Mouse (Mus musculus): ENCODE measurements around the gene Mrpl1.

Mrpl1 gene

GRCm38 (mm10) chr5:96209459-96209858, at the start of gene Mrpl1:
TSS of gene Mrpl1 (plus strand) at chr5:96209493.
- peak; percentile 45 to 65 for DNase-seq (ENCODE audit: low read depth in 2 of 2, low spot score in 2 of 2)

DNA sequence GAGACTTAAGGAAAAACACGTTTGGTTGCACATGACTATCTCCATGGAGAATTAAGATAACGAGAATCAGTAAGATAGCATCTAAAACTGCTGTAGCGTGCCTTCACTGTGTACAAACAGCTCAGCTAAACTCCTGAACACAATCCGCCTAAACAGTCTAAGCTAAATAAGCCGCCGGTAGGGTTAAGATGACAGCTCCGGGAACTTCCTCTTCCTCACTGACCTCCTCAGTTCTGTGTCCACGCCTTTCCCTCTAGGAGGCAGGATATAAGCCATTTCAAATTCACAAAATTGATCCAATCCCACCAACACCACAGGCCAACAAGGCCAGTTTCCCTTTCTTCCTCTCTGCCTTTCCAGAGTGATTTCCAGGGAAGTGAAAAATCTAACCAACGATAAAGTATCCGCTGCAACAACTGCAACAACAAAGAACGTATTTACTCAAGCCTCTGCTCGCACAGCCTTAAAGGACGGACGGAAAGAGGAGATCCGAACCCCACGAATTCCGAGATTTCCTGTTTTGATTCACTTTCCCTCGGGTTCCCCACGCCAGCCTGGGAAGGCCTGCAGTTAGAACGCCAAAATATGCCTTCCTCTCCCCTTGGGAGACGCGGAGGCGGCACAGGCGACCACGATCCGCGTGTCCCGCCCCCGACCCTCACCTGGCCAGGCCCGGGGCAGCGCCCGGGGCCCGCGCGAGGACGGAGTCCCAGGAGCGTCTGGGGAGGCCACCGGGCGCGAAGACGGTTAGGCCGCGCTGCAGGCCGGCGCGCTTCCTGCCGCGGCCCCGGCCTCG, 48.6 kb upstream of the Mrpl1 start:
- no peak for DNase-seq (ENCODE audit: low read depth in 2 of 2, low spot score in 2 of 2)

DNA sequence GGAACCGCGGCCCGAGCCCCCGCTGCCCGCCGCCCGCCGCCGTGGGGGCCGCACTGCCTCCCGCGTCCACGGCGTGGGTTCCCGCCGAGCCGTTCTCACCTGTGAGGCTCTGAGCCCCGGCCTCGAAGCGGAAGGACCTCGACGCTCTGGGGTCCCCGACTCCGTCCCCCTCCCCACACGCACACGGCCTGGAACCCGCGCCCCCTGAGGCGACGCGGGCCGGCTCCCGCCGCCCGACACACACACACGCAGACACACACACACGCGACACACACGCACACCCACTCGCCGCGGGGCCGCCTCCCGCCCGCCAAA, 48.1 kb upstream of the Mrpl1 start:
- DNase-seq (ENCODE audit: low read depth in 2 of 2, low spot score in 2 of 2), result no peak

- peak; percentile 74 to 75 for DNase-seq (ENCODE audit: low read depth in 2 of 2, low spot score in 2 of 2)
These were observed 47.5 kb upstream of the Mrpl1 start for GRCm38 (mm10) chr5:96161578-96162398.

- peak; percentile 69 for DNase-seq (ENCODE audit: low read depth in 2 of 2, low spot score in 2 of 2)
These were observed 46.6 kb upstream of the Mrpl1 start for GRCm38 (mm10) chr5:96162399-96163331.

DNA sequence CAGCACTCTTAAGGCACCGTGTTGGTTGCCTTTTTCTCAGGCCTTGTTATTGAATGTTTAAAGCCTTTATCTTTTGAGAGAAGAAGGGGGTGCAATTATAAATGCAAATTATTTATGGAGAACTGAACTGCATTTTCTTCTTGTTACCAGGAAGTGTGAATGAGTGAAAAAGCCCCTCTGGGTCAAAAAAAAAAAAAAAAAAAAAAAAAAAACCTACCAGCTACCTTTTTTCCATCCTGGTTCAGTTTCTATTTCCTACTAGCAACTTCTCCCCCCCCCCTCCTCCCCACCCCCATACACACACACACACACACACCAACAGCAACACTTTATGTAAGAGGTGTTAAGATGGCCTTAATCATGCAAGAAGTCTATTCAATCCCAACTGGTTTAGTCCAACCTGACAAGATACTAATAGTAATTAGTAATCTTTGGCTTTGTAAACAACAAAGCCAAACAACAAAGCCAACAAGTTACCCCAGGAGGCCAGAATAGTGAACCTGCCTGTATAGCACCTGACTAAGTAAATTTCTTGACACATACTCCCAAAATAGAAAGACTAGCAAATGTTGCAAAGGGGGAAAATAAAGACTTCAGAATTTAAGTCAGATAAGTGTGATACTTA, 45.8 kb upstream of the Mrpl1 start:
- no peak for DNase-seq (ENCODE audit: low read depth in 2 of 2, low spot score in 2 of 2)

- DNase-seq (ENCODE audit: low read depth in 2 of 2, low spot score in 2 of 2), result peak; percentile 53 to 61
These were observed 45.3 kb upstream of the Mrpl1 start, which contains the start of gene Cnot6l for GRCm38 (mm10) chr5:96164021-96164411. TSS of gene Cnot6l (minus strand) at chr5:96164171.

GRCm38 (mm10) chr5:96166761-96167160, 42.5 kb upstream of the Mrpl1 start:
- DNase-seq (ENCODE audit: low read depth in 2 of 2, low spot score in 2 of 2), result no peak

- no peak for DNase-seq (ENCODE audit: low read depth in 2 of 2, low spot score in 2 of 2)
These were observed 38.9 kb upstream of the Mrpl1 start for GRCm38 (mm10) chr5:96170443-96170842.

DNA sequence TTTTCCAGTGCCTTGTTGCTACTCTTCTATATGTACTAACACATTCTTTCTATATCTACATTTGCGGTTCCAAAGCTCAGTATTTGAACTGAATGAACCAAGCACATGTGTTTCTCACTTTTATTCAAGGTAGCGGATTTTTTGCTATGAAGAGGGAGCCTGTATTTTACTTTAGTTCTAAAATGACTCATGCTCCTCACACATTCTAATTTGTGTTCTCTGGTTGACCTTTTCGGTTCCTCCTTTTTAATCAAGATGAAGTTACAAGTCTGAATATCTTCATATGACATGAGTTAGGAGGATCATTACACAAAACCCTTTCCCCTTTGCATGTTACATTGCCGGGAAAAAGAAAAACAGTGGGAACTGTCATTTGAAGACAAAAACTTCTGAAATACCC, 37.5 kb upstream of the Mrpl1 start:
- DNase-seq (ENCODE audit: low read depth in 2 of 2, low spot score in 2 of 2), result no peak

- peak; percentile 14 to 19 for DNase-seq (ENCODE audit: low read depth in 2 of 2, low spot score in 2 of 2)
These were observed 33.2 kb upstream of the Mrpl1 start for GRCm38 (mm10) chr5:96176121-96176520.

DNA sequence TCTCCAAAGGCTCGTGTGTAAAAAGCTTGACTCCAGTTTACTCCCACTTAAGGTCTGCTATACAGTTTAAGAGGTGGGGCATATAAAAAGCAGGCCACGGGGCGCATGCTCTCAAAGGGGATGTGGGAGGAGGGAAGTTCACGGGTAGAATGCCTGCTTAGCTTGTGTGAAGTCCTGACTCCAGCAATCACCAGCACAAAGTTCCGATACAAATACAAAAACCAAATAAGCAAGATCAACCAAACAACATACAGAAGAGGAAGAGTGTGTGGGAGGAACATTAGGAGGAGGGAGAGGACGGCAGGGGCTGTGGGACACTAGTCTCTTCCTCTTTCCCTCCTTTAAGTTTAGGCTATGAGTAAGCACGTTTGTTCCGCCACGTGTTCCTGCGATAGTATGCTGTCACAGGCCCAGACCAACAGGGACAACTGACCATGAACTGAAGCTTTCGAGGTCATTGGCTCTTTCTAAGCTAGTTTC, 32.4 kb upstream of the Mrpl1 start:
- no peak for DNase-seq (ENCODE audit: low read depth in 2 of 2, low spot score in 2 of 2)

DNA sequence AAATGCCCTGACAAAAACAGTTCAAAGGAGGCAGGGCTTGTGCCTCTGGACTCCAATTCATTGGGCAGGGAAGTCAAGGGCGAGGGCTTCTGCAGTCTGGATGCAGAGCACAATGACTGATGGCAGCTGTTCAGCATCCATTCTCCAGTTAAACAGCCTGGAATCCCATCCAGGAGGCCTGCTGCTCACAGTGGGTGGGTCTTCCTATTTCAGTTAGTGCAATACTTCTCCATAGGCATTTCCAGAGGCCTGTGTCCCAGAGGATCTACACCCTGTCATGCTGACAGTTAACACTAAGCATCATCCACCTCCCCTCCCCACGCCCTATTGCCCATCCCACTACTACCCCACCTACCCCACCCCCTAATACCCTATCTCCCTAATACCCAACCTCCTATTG, 26.1 kb upstream of the Mrpl1 start:
- no peak for DNase-seq (ENCODE audit: low read depth in 2 of 2, low spot score in 2 of 2)

- no peak for DNase-seq (ENCODE audit: low read depth in 2 of 2, low spot score in 2 of 2)
These were observed 25.3 kb upstream of the Mrpl1 start for GRCm38 (mm10) chr5:96183987-96184386.

- no peak for DNase-seq (ENCODE audit: low read depth in 2 of 2, low spot score in 2 of 2)
These were observed 19.5 kb upstream of the Mrpl1 start for GRCm38 (mm10) chr5:96189761-96190160.

DNA sequence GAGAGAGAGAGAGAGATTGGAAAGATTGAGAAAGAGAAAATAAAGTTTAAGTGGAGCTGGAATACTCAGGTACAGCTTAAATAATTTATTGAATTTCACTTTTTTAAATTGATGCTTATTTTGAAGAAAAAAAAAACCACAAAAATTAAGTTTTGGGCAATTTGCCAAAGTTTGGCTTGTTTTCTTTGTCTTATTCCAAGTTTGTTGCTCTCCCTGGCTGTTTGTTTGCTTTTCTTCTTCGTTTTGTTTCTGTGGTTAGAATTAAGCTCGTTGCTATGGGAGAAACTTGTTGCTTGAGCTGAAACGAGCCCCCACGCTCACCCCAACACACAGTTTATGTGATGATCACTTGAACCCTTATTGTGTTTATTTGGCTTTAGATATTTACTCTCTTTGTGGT, 18.0 kb upstream of the Mrpl1 start:
- DNase-seq (ENCODE audit: low read depth in 2 of 2, low spot score in 2 of 2), result no peak

- DNase-seq (ENCODE audit: low read depth in 2 of 2, low spot score in 2 of 2), result no peak
These were observed 12.7 kb upstream of the Mrpl1 start for GRCm38 (mm10) chr5:96196547-96197052.

DNA sequence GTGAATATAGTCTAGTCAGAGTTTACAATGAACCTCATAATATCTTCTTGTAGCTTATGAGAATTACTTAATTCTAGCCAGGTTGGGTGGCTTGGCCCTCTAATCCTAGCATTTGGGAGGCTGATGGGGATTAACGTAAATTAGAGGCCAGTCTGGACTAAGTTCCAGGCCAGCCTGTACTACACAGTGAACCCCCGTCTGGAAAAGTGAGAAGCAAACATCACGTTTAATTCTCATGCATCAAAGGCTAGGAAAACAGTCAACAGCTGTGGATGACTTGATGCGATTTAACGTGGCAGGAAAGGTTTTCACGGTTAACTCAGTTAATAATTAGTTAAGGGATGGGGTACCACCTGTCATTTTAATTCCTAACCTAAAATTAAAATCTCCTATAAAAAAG, 11.0 kb upstream of the Mrpl1 start:
- no peak for DNase-seq (ENCODE audit: low read depth in 2 of 2, low spot score in 2 of 2)

DNA sequence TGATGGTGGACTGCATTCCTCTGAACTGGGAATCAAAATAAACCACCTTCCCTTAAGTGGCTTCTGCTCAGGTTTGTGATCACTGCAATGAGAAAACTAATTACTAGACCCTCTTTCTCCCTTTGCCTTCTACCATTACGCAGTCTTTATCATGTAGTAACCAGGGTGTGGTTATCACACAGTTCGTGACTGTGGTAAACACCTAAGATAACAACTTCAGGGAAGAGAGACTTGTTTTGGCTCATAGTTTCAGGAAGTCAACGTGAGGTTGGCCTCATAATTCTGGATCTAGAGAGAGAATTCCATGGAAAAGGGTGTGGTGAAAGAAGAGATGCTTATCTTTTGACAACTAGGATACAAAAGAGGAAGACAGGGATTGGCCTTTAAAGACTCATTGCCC, 9.0 kb upstream of the Mrpl1 start:
- DNase-seq (ENCODE audit: low read depth in 2 of 2, low spot score in 2 of 2), result no peak

GRCm38 (mm10) chr5:96201462-96202154, 7.7 kb upstream of the Mrpl1 start:
- no peak for DNase-seq (ENCODE audit: low read depth in 2 of 2, low spot score in 2 of 2)
